Mouse (Mus musculus): ENCODE measurements around the gene Mvb12b.

DNA sequence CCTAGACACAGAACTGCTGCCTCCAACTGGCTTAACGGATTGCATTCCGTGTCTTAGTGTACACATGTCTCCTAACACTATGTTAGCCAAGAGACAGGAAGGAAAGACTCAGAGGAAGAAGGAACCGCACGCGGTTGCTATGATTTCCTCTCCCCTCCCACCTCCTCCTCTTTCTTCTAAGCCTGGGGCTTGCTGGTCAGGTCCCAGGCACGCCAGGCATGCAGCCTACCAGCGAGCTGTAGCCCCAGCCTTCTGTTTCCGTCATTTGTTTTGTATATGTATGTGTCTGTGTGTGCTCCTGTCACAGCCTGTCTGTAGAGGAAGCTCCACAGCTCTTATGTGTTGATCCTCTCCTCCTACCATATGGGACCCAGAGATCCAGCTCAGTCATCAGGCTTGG is 20.6 kb upstream of the Mvb12b start:
- no peak for TF ChIP-seq CTCF (IDR thresholded peaks at IDR 0.05; ENCODE audit: low read depth)
- no peak for TF ChIP-seq EP300 (IDR thresholded peaks at IDR 0.05; ENCODE audit: low read depth)
